Mouse (Mus musculus): ENCODE data around the gene Zbtb3.

DNA sequence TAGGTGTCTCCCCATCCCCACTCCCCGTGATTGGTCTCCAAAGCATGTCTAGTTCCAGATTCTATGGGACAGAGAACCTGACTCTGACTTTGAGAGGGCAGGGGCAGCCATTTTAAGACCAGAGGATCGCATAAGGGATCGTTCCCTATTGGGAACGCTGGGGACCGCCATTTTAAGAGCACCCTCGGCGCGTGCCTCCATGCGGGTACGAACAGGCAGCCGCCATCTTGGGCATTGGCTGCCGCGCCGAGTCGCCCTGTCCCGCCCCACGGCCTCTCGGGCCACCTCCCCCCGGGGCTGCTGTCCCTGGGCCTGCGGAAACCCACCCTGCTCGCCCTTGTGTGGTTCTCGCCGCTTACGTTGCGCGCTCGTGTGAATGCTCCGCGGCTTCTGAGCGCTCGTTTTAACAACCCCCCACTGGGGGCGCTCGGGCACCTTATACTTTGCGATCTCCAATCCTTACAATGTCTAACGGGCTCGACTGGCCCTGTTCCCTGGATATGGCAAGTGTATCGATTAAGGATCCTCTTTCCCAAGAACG, 35.0 kb downstream of the Zbtb3 start, which contains the start of gene Bscl2:
- no peak for TF ChIP-seq POLR2A (IDR thresholded peaks at IDR 0.05; ENCODE audit: insufficient read depth, low read length)
- peak; percentile 29 for TF ChIP-seq CTCF (IDR thresholded peaks at IDR 0.05; ENCODE audit: low read depth, low read length)
- peak; percentile 28; the same call in 1 of the 2 replicates for TF ChIP-seq EP300 (IDR thresholded peaks at IDR 0.05; ENCODE audit: insufficient read depth, low read depth, low read length)
